Mouse (Mus musculus) gastrocnemius, adult 18-20 months (tissue): ENCODE results near the gene Nedd9. TPM values are rescaled to one million over a fixed set of nuclear protein-coding genes. Genes with fewer than 3 reads are reported as not detected.
"Not testable (repeated sequence)": the region's sequence is repeated elsewhere in the genome, so short reads cannot be mapped to it uniquely, and the experiment has no call there.

Experiments used
- DNase-seq: peaks from one replicate; pipeline ENCODE4 v3.0.0; 2021; ENCODE audit warnings: low spot score
- total RNA-seq, 2 experiments: library from RNA; stranded (reverse); gene quantifications; 2 replicates each; pipeline ENCODE4 v1.2.3; 2021

The Nedd9 gene
- total RNA-seq, 2 experiments from 2014 or later, result 4.5 to 11.9 TPM

DNA sequence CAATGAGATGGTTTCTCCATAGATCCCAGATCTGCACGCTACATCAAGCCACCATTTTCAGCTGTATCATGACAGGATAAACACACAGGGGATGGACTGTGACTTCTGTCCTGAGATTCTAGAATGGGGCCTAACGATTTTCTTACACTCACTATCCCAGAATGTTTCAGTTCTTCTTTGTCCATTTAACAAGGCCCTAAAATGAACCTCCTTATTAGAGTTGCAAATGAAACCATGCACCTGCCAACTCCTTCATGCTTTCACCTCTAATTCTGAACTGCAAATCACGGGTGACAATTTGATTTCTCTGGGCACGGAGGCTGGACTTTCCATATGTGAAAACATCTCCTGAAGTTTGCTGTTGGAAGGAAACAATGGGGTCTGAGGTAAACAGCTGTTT is 111.1 kb downstream of the Nedd9 start:
- DNase-seq, result no peak

DNA sequence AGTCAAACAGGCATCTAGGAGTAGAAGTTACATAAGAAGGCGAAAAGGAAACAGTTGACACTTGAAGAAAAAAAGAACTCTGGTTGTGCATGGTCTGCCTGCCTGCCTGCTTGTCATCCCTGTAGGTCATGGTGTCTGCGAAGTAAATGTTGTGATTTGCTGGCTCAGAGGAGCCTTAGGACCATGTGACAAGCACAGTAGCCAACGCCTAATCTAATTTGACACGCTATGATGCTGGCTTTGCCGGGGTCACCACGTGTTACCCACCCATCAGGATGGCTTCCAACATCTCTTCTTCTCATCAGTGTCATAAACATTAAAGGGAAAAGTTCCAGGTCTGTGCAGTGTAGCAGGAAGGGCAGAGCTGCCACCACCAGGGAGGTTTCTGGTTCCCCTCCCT is 111.5 kb downstream of the Nedd9 start:
- no peak for DNase-seq

DNA sequence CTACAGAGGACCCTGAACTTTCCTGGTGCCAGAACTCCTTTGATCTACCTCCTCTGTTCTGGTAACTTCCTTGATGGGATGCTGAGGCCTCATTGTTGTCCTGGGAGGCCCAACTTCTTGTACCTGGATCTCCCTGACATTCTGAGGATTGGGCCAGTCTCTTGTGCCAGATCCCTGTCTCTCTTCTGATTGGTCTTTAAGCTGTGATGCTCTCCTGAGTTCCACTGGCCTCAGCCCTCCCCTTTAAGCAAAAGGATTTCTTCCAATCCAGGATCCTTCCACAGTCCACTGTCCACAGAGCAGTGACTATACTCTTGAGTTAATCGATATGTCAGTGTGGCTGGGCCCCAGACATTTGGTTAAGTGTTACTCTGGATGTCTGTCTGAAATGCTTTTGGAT is 112.3 kb downstream of the Nedd9 start:
- no peak for DNase-seq

DNA sequence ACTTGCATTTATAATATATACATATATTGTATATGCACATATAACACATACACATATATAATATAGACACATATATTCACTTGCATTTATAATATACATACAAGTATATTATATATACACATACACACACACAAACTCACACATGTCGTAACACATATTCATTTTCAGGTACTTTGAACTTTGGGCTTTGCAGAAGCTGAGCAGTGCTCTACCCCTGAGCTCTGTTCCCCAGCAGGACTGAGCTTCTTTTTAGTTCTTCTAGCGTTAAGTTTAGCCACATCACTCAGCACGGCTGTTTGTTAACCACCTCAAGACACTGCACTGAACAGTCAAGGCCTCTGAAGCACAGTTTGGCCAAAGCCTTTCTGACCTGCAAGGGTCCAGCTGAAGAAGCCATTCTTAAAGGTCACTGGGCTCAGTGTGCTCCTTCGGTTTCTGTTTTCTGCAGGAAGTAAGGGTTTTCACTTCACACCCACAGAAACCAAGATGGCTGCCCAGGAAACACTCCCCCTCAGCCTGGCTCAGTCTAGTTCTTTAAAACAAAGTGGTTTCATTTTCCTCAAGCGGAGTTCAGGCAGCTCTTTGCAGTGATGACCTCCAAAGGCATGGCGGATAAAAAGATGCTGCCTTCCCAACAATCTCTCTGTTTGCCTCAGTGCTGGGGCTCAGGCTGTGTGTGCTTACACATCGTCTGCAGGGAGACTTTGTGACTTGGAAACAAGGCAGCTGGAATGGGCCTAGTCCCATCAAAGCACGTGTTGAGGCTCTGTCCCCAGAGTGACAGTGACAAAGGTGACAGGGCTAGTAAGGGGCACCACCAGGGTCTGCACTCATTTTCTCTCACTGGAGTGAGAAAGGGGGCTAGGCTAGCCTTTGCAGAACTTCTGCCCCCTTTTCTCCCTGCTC is 114.4 kb downstream of the Nedd9 start:
- no peak for DNase-seq

DNA sequence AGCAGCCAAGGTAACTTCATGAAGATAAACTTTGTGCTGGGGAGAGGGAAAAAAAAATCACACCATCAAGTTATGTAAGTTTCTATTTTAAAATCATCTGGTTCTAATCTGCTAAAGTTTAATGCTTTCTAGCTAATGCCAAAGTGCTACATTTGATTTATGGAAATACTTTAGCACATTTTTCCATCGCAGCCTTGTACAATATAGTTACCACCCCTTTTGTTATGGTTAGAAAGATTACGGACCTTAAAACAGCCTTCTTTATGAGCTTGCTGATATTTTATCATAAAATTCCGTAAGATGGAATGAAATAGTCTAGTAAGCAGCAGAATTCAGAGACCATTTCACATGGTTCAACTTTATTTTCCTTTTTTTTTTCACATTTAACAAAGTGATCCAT is 115.6 kb downstream of the Nedd9 start:
- no peak for DNase-seq

DNA sequence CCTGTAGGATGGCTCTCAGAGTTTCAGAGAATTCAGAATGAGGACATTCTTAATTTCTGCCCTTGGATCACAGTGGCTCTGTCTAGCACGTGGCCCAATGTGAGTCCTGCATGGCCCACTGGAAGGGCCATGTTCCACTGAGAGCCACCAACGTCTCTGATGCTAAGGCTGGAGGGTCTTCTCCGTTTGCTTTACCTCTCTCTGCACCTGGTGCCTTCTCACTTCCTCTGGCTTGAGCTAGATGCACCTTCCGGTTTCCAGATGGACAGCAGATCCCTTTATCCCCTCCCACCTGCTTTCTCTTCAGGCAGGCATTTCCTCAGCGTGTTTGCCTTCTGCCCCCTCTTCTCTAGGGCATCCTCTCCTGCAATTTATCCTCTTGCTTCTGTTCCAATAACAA is 118.5 kb downstream of the Nedd9 start:
- DNase-seq, result no peak

DNA sequence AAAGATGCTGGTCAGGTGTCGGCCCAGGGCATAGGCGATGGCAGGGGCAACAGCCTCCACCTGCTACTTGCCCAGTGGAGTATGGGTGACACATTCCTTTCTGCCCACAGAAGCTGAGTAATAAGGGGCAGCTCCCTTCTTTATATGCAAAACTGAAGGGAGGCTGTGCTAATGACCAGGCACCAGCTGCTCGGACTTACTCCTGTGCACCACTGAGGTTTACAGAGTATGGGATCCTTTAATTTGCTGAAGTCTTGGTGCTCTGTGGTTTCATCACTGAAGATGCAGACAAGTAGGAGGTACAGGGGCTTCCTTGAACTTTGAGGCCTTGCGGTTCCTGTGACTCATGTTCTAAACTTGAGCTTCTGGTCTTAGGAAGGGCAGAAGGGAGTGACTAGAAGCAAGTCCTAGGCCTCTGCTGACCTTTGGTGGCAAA is 120.0 kb downstream of the Nedd9 start:
- no peak for DNase-seq

DNA sequence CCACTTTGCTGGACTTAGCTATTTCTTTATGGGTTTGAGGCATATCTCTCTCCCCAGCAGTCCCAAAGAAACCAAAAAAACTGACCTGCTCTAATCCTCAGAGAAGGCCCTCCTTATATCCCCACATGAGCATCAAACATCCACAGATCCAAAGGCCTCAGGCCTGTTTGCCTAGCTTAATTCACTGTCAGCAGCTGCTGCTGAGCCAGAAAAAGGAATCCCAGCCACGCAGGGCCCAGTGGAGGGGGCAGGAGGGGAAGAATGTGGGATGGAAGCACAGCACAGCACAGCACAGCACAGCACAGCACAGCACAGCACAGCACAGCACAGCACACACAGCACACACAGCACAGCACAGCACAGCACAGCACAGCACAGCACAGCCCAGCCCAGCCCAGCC is 120.6 kb downstream of the Nedd9 start:
- DNase-seq, result not testable (repeated sequence)

DNA sequence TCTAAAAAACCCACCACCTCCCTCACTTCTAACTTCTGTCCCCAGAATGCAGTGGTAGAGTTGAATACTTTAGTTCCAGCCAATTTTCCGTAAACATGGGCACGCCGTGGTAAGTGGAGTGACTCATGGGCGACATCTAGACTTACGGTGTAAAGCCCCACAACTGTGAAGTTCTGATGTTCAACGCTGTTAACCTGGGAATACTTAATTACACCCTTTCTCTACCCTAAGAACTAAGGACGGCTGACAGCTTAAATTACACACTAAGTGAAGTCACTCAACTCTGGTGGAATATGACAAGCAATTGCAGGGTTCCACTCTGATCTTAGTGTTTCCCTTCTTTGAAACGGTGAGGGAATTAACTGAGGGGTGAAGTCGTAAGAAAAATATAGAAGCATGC is 122.9 kb downstream of the Nedd9 start:
- DNase-seq, result no peak

DNA sequence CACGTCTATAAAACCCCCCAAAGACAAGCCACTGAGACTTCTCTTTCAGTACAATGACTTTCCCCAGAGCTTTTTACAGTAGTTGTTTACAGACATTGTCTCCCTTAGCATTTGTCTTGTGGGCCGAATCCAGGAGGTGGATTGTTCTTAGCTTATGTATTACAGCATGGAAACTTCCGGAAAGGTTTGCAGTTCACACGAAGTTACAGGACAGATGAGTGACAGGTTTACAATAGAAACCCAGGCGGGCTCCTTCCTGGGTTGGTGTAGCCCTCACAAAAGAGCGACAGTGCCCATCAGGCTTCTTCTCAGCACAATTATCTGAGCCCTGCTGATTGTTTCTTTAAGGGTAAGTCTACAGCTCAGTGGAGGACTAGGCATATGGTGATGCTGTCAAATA is 124.3 kb downstream of the Nedd9 start:
- no peak for DNase-seq

DNA sequence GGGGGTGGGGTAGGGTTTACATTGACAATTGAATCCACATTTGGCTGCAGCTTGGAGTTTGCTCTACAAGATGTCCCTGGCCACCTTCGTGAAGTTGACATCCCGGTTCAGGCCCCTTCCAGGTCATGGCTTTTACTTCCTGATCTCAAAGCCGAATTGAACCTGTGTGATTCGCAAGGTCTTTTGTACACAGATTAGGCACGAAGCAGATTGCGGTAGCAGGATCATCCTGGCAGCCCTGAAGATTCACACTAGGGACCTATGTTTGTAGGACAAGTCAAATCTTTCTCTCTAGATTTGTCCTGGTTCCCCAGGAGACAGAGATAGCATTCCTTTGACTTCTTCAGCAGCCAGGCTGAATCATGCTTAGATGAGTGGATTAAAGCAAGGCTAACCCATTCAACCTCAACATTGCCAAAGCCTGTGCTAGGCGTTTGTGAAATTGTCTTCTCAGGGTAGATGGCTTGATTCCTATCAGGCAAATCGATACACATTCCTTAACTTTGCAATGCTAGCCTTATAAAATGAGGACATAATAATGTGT is 126.8 kb downstream of the Nedd9 start:
- no peak for DNase-seq

DNA sequence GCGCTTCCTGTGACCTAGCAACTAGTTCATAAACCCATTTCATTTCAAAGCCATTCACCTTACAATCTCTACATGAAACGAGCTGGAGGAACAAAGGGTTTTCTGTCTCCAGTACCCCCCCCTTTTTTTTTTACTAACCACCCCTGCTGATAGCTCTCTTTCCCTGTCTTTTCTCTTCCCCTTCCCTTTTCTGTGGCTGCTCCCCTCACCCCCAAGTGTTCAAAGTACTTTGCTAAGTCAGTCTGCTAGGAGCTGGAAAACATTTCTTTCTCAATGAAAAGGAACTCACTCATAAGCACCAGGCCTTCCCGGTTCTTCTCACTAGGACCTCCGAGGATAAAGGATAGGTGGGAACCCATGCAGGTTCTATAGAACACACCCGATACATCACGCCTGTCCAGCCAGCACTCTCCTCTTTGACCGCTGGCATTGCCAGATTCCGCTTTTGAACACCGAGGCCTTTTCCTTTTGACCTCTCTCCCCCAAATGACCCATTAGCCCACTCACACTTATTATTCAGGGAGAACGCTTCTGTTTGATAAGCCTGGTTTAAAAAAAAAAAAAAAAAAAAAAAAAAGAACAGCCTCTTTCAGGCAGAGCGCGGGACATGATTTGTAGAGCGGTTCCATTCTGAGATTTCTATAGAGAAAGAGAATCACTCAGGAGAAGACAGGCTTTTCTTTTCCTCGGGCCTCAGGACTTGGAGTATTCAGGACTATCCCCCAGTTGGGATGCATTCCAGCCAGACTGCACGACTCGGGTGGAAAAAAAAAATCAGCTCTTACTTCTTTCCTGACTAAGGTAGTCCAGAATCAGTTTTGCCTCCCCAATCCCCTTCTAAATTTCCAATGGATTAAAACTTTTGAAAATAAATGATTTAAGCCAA is 127.6 kb downstream of the Nedd9 start:
- DNase-seq, result no peak

DNA sequence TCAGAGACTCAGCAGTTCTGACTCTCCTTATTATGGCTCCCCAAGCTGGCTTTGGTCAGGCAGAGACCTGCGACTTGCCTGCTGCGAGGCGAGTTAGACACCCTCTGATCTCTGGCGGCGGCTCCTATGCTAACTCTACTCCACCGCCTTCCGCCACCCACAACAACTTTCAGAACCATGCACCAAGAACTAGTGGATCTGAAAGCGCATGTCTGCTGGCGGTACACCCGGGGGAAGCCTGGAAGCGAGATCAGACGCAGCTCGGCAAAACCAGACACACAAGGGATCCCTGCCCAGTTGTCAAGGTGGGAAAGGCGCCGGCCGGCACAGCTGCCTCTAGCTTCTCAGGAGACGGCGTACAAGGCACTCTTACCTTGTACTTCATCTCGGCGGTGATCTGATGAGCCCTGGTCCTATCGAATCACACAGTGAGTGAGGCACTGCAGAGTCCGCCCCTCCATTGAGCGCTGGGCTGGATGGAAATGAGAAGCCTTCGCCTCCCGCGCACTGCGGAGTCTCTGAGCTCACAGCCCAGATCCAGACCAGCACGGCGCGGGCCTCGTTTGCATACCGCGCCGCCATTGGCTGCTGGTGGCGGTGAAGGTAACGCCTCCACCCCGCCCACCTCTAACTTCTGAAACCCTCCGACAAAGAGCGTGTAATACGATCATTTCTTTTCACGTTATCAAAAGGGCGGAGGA is 128.5 kb downstream of the Nedd9 start:
- peak; percentile 91 for DNase-seq

DNA sequence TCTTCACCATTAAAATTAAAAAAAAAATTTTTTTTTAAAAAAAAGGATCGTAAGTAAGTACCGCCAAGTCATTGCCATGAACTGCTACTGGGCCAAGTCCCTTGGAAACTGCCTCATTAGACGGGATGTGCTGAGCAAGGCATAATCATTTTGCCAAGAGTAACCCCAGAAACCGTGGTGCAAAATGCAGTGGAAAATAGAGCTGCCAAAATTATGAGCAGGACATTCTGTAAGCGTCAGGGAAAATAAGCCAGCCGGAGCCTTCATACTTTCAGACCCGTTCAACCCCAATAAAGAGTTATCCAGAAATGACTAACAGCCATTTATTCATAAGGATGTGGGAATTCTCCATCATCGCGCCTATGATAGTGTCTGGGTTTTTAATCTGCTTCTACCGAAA is 129.2 kb downstream of the Nedd9 start:
- DNase-seq, result no peak

DNA sequence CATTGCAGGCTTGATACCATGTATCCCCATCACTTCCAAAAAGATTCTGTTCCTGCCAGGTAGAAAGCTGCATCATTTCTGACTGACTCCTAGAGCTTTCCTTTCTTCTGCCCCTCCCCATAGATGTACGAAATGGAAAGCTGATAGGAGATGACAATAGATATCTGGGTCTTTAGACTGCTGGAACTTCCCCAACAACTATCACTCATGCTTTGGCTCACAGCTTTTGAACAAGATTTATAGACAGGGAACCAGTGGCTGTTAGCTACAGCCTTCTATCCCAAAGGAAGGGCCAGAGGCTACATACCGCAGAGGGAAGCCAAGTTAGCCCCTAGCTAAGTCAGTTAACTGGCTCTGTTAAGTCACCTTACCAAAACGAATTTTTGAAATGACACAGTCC is 129.6 kb downstream of the Nedd9 start:
- DNase-seq, result no peak

DNA sequence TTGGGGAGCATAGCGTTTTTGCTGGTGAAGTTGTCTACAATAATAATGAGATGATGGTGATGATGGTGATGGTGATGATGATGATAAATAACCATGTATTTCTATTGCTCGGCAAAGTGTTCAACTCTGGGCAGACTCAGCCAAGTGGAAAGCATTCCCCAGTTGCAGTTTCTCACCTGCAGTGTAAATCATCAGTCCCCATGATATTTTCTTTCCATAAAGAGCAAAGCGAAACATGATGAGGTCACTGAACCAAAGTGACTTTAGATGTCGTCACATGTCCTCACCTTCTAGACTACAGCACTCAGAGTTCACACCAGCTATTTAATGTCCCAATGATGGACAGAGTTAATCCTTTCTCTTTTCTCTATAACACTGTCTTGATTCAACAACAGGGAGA is 130.0 kb downstream of the Nedd9 start:
- no peak for DNase-seq

DNA sequence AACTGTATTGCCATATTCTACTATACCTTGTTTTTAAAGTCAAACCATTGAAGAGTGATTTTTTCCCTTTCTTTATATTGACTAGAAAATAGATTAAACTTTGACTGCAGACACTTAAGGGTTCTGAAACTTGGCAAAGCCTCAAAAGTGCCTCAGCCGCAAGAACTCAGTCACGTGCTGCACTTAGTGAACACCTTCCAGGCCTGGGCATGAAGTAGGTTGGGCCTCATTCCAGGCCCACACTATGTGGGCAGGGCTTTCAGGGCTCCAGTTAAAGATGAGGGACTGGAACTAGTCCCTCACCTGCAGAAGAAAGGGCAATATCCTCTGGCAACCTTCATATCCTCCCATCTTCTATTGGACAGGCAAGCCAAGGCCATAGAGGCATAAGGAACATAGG is 131.6 kb downstream of the Nedd9 start:
- no peak for DNase-seq

DNA sequence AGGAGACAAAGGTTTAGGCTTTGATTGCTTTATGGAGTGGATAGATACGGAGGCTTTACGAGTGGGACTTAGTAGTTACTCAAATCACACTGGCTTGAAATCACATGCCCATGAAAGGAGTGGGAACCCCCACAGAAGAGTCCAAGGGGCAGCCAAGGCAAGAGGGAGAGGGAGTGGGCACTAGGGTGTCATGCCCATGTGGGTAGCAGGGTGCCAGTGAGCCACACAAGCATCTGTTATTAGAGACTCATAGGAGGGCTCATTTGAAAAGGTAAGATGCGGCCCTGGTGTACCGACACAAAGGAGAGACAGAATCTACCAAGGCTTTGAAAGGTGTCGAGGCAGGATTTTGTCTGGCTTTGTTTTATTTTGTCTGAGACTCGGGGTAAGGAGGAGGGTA is 132.6 kb downstream of the Nedd9 start:
- no peak for DNase-seq

DNA sequence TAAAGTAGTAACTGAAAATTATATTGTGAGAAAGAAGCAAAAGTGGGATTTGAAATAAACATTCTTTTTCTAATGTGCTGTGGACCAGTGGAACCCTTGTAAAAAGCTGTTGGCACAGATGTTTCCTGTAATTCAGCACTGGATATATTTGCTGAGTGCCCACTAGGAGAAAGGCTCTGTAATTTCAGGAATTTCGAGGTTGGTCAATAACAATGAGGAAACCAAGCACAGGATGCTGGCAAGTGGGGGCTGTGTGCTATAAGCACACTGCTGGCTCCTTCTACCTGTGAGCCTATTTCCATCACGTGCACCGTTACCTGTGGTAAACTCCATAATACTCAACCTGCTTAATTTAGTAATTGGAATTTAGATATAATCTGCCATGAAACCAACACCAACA is 133.5 kb downstream of the Nedd9 start:
- DNase-seq, result no peak

DNA sequence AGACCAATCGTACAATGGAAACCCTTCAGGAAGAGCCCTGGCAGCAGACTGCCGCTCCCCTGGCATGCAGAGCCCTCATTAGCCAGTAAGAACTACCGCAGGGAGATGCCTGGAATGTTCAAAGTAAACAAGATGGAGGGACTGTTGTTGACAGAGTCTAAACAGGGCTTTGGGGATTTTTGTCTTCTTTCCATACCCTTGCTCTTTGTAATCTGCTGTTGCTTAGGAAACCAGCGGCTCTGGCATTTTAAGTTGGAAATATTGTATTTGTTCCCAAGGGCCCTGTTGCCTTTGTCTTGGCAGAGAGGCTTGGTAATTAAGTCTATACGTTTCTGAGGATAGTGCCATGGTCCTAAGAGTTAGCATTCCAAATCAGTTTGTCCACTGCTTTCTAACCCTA is 134.8 kb downstream of the Nedd9 start:
- DNase-seq, result no peak

DNA sequence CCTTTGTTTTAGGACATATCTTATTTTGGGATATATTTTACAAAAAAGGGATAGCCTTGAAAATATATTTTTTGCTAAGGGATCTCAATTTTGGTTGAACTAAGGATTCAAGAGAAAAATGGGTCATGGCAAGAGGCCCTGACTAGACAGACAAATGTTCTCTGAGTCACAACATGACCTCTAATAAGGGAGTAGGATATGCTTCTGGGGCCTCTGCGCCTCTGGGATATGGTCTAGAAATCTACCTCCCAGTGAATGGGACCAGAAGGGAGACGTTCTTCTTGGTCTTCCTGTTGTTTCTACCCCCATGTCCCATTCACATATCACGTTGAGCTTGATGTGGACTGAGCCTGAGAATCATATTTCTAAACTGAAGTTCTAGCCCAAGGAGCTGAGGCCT is 136.6 kb downstream of the Nedd9 start:
- no peak for DNase-seq

DNA sequence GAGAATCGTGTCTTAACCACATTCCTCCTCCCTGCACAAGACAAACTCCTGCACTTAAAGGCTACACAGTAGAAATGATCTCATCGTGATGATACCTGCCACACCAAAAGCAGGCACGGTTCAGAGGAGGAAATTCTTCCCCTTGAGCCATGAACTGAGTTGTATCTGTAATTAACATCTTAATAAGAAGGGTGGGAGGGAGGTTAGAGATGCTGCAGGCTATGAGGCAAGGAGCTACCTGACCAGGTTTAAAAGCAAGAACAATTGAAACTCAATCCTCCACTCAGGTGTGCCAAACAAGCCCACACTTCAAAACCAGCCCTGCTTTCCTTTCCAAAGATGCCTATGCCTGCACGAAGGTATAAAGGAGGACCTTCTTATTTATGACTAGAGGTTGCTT is 137.4 kb downstream of the Nedd9 start:
- no peak for DNase-seq
